Mouse (Mus musculus) forebrain, embryonic 11.5 days (tissue): ENCODE measurements around the gene Tmem212. TPM values are rescaled to one million over a fixed set of nuclear protein-coding genes. Genes with fewer than 3 reads are reported as not detected.

Experiments
- ATAC-seq: fragments of 200-750 bp; cut with Nextera tagmentation; replicated peaks from 2 replicates; pipeline ENCODE4 v1.8.0; 2017; ENCODE audit warnings: moderate TSS enrichment; ENCODE audit not compliant: low FRiP score
- DNase-seq: peaks from one replicate; pipeline ENCODE4 v3.0.0-alpha.2; 2017; ENCODE audit warnings: low spot score
- H3K27ac ChIP-seq: fragments of 300-500 bp; sonication (generic); 2 replicates; pipeline ENCODE4 v1.5.1; 2014; ENCODE audit warnings: low read depth, low read length
- H3K27me3 ChIP-seq: fragments of 300-500 bp; sonication (generic); 2 replicates; pipeline ENCODE4 v1.6.1; 2014; ENCODE audit warnings: mild to moderate bottlenecking, low read length, mixed read lengths; ENCODE audit not compliant: control insufficient read depth, insufficient read depth
- H3K36me3 ChIP-seq: fragments of 300-500 bp; sonication (generic); 2 replicates; pipeline ENCODE4 v1.6.1; 2014; ENCODE audit warnings: mild to moderate bottlenecking, low read length, moderate library complexity, mixed read lengths; ENCODE audit not compliant: control insufficient read depth, insufficient read depth
- H3K4me1 ChIP-seq: fragments of 300-500 bp; sonication (generic); replicated peaks from 2 replicates; pipeline ENCODE4 v1.6.1; 2014; ENCODE audit warnings: low read length, mixed read lengths; ENCODE audit not compliant: control insufficient read depth, insufficient read depth
- H3K4me2 ChIP-seq: fragments of 300-500 bp; sonication (generic); 2 replicates; pipeline ENCODE4 v1.6.1; 2014; ENCODE audit warnings: low read depth, mild to moderate bottlenecking, low read length, moderate library complexity, mixed read lengths; ENCODE audit not compliant: severe bottlenecking
- H3K4me3 ChIP-seq: fragments of 300-500 bp; sonication (generic); 2 replicates; pipeline ENCODE4 v1.5.1; 2014; ENCODE audit warnings: low read depth, low read length
- H3K9ac ChIP-seq: fragments of 300-500 bp; sonication (generic); 2 replicates; pipeline ENCODE4 v1.6.1; 2014; ENCODE audit warnings: low read length
- H3K9me3 ChIP-seq: fragments of 300-500 bp; sonication (generic); 2 replicates; pipeline ENCODE4 v1.6.1; 2016; ENCODE audit warnings: low read length, mixed read lengths; ENCODE audit not compliant: control insufficient read depth
- WGBS: fragments of 180-500 bp; shearing (Covaris S2); extraction: QIAGEN DNeasy Blood & Tissue Kit; methylation state at CpG from one replicate; pipeline ENCODE4 v1.1.7; 2014; 5-methylcytosine and 5-hydroxymethylcytosine counted together
- polyA plus RNA-seq: library from polyadenylated mRNA; unstranded; fragments of >200 nt; fragmentation: Nextera tagmentation; extraction: Ambion mirVana; gene quantifications from 2 replicates; pipeline ENCODE4 v1.2.1, GENCODE M21; 2014

Gene Tmem212
- polyA plus RNA-seq, 1 experiment from 2014 or later, result not detected

GRCm38 (mm10) chr3:27932391-27932790 is 36.2 kb upstream of the Tmem212 start:
- no peaks in the 10 kb centered on the region for H3K4me1 ChIP-seq
- H3K9me3 ChIP-seq, result no peaks in the 10 kb centered on the region
- DNase-seq, result no peak
- 86% methylated on average over 5 of the region's 5 CpGs for WGBS
- H3K27me3 ChIP-seq, result no peaks in the 10 kb centered on the region
- no peak overlapping the region for H3K4me2 ChIP-seq
- H3K27ac ChIP-seq, result no peak overlapping the region
- H3K4me3 ChIP-seq, result no peak overlapping the region
- H3K36me3 ChIP-seq, result no peaks in the 10 kb centered on the region
- no peak overlapping the region for H3K9ac ChIP-seq
- ATAC-seq, result no peak

GRCm38 (mm10) chr3:27929219-27929618 is 33.1 kb upstream of the Tmem212 start:
- H3K27ac ChIP-seq, result no peak overlapping the region
- WGBS, result 90% methylated on average over 4 of the region's 4 CpGs

GRCm38 (mm10) chr3:27924037-27924436 is 27.9 kb upstream of the Tmem212 start:
- DNase-seq, result no peak
- Histone ChIP-seq H3K9ac (no peak overlapping the region), H3K36me3 (no peaks in the 10 kb centered on the region), H3K4me2 (no peak overlapping the region), H3K4me1 (no peaks in the 10 kb centered on the region), H3K27me3 (no peaks in the 10 kb centered on the region), H3K4me3 (no peak overlapping the region), H3K27ac (no peak overlapping the region), H3K9me3 (no peaks in the 10 kb centered on the region)
- ATAC-seq, result no peak
- WGBS, result 95% methylated on average over 3 of the region's 3 CpGs

More at GRCm38 (mm10) chr3:27929219-27929618, 33.1 kb upstream of the Tmem212 start:
- Histone ChIP-seq H3K36me3 (no peaks in the 10 kb centered on the region), H3K4me2 (no peak overlapping the region), H3K27me3 (no peaks in the 10 kb centered on the region), H3K9ac (no peak overlapping the region), H3K4me3 (no peak overlapping the region), H3K4me1 (no peaks in the 10 kb centered on the region), H3K9me3 (no peaks in the 10 kb centered on the region)
- ATAC-seq (no peak), DNase-seq (no peak)

- no peak overlapping the region for H3K9ac ChIP-seq
- no peak overlapping the region for H3K4me3 ChIP-seq
- ATAC-seq (no peak), DNase-seq (no peak)
- no peak overlapping the region for H3K27ac ChIP-seq
- H3K36me3 ChIP-seq, result no peaks in the 10 kb centered on the region
- H3K27me3 ChIP-seq, result no peaks in the 10 kb centered on the region
- H3K9me3 ChIP-seq, result no peaks in the 10 kb centered on the region
- H3K4me1 ChIP-seq, result no peaks in the 10 kb centered on the region
- H3K4me2 ChIP-seq, result no peak overlapping the region
- 93% methylated on average over 11 of the region's 11 CpGs for WGBS
Observed at GRCm38 (mm10) chr3:27921268-27922020, 25.3 kb upstream of the Tmem212 start.

GRCm38 (mm10) chr3:27918656-27919436 is 22.7 kb upstream of the Tmem212 start:
- 88% methylated on average over 14 of the region's 14 CpGs for WGBS
- Histone ChIP-seq H3K4me2 (no peak overlapping the region), H3K9ac (no peak overlapping the region), H3K27me3 (no peaks in the 10 kb centered on the region), H3K4me3 (no peak overlapping the region), H3K27ac (no peak overlapping the region), H3K9me3 (no peaks in the 10 kb centered on the region), H3K4me1 (no peaks in the 10 kb centered on the region), H3K36me3 (no peaks in the 10 kb centered on the region)
- no peak for ATAC-seq
- no peak for DNase-seq

- no peaks in the 10 kb centered on the region for H3K9me3 ChIP-seq
- H3K9ac ChIP-seq, result no peak overlapping the region
- H3K4me3 ChIP-seq, result no peak overlapping the region
- no peaks in the 10 kb centered on the region for H3K4me1 ChIP-seq
- H3K27me3 ChIP-seq, result no peaks in the 10 kb centered on the region
- WGBS, result 92% methylated on average over 3 of the region's 3 CpGs
- DNase-seq, result no peak
- no peak overlapping the region for H3K27ac ChIP-seq
- no peaks in the 10 kb centered on the region for H3K36me3 ChIP-seq
- H3K4me2 ChIP-seq, result no peak overlapping the region
- no peak for ATAC-seq
Observed at GRCm38 (mm10) chr3:27909016-27909415, 12.8 kb upstream of the Tmem212 start.

- no peak overlapping the region for H3K4me3 ChIP-seq
- no peaks in the 10 kb centered on the region for H3K36me3 ChIP-seq
- no peak overlapping the region for H3K4me2 ChIP-seq
- no peak for ATAC-seq
- no peaks in the 10 kb centered on the region for H3K9me3 ChIP-seq
- H3K9ac ChIP-seq, result no peak overlapping the region
- no peaks in the 10 kb centered on the region for H3K27me3 ChIP-seq
- H3K4me1 ChIP-seq, result no peaks in the 10 kb centered on the region
- 86% methylated on average over 2 of the region's 2 CpGs for WGBS
- no peak overlapping the region for H3K27ac ChIP-seq
- no peak for DNase-seq
Observed at GRCm38 (mm10) chr3:27908316-27908715, 12.1 kb upstream of the Tmem212 start.

GRCm38 (mm10) chr3:27907301-27907700 is 11.1 kb upstream of the Tmem212 start:
- no peak for ATAC-seq
- Histone ChIP-seq H3K27ac (no peak overlapping the region), H3K27me3 (no peaks in the 10 kb centered on the region), H3K4me1 (no peaks in the 10 kb centered on the region), H3K9ac (no peak overlapping the region), H3K4me3 (no peak overlapping the region), H3K36me3 (no peaks in the 10 kb centered on the region), H3K9me3 (no peaks in the 10 kb centered on the region), H3K4me2 (no peak overlapping the region)
- DNase-seq, result no peak
- 77% methylated on average over 2 of the region's 2 CpGs for WGBS
